Mouse (Mus musculus) layer of hippocampus, adult 2 months (tissue): Measurements from ENCODE around the gene Scaf1. TPM values are rescaled to one million over a fixed set of nuclear protein-coding genes. Genes with fewer than 3 reads are reported as not detected.
A peak's percentile ranks its signal among the peaks of the same experiment; 100 is the strongest.

Experiments
- DNase-seq, 2 experiments: peaks; one replicate each; pipeline ENCODE4 v3.0.0; 2022; ENCODE audit warnings: low spot score in 2 of 2
- H3K27ac ChIP-seq: fragments of 200-600 bp; 2 replicates; pipeline ENCODE4 v1.8.1; 2022
- H3K4me3 ChIP-seq: fragments of 200-600 bp; 2 replicates; pipeline ENCODE4 v1.8.1; 2022; ENCODE audit warnings: mild to moderate bottlenecking
- CTCF ChIP-seq: fragments of 200-600 bp; conservative IDR thresholded peaks from 2 replicates; pipeline ENCODE4 v1.8.1; 2022; ENCODE audit warnings: antibody characterized with exemption, mild to moderate bottlenecking, moderate library complexity
- total RNA-seq, 2 experiments: library from RNA; stranded (reverse); gene quantifications; 2 replicates each; pipeline ENCODE4 v1.2.3; 2021

The Scaf1 gene
- total RNA-seq, 2 experiments from 2014 or later = 166 to 168 TPM

- TF ChIP-seq CTCF = no peak
- no peak overlapping the region for H3K4me3 ChIP-seq
- no peak overlapping the region; the same call in 1 of the 2 replicates for H3K27ac ChIP-seq
- DNase-seq = no peak
Measured at GRCm38 (mm10) chr7:45004546-45004945, 11.6 kb downstream of the Scaf1 start.

GRCm38 (mm10) chr7:45002440-45002839 is 13.7 kb downstream of the Scaf1 start:
- Histone ChIP-seq H3K4me3 (no peak overlapping the region), H3K27ac (peak overlapping the region; percentile 23; the same call in 1 of the 2 replicates)
- TF ChIP-seq CTCF = no peak
- no peak for DNase-seq

- no peak for TF ChIP-seq CTCF
- Histone ChIP-seq H3K4me3 (no peak overlapping the region), H3K27ac (no peak overlapping the region; the same call in 1 of the 2 replicates)
- no peak for DNase-seq
Measured at GRCm38 (mm10) chr7:45000539-45001114, 15.5 kb downstream of the Scaf1 start.

- no peak for DNase-seq
- no peak for TF ChIP-seq CTCF
- Histone ChIP-seq H3K4me3 (no peak overlapping the region), H3K27ac (no peak overlapping the region)
Measured at GRCm38 (mm10) chr7:44999753-45000152, 16.4 kb downstream of the Scaf1 start.

GRCm38 (mm10) chr7:44998501-44998955 is 17.6 kb downstream of the Scaf1 start, which contains the start of gene Bcl2l12:
Bcl2l12 (minus strand) TSS chr7:44998712.
- DNase-seq = no peak
- no peak for TF ChIP-seq CTCF
- Histone ChIP-seq H3K27ac (peak within 1 kb of the TSS; percentile 84), H3K4me3 (peak within 1 kb of the TSS; percentile 65)

- TF ChIP-seq CTCF = no peak
- DNase-seq = no peak
- Histone ChIP-seq H3K27ac (peak overlapping the region; percentile 84), H3K4me3 (peak overlapping the region; percentile 65)
Measured at GRCm38 (mm10) chr7:44997940-44998428, 18.2 kb downstream of the Scaf1 start.

- TF ChIP-seq CTCF = no peak
- Histone ChIP-seq H3K27ac (peak within 1 kb of the TSS; percentile 84), H3K4me3 (peak within 1 kb of the TSS; percentile 65)
- DNase-seq = peak; percentile 95 to 96
Measured at GRCm38 (mm10) chr7:44997231-44997939, 18.8 kb downstream of the Scaf1 start, which contains the start of gene Irf3. Irf3 (plus strand) TSS chr7:44997648.

- no peak for TF ChIP-seq CTCF
- Histone ChIP-seq H3K4me3 (peak overlapping the region; percentile 65), H3K27ac (peak overlapping the region; percentile 84; the same call in 1 of the 2 replicates)
- DNase-seq = no peak
Measured at GRCm38 (mm10) chr7:44996672-44997071, 19.5 kb downstream of the Scaf1 start.

- H3K27ac ChIP-seq = peak overlapping the region; percentile 92
- TF ChIP-seq CTCF = no peak
- peak overlapping the region; percentile 75 for H3K4me3 ChIP-seq
- no peak for DNase-seq
Measured at GRCm38 (mm10) chr7:44986879-44987718, 29.1 kb downstream of the Scaf1 start.

- H3K4me3 ChIP-seq = peak within 1 kb of the TSS; percentile 75
- DNase-seq = peak; percentile 96 to 100
- peak within 1 kb of the TSS; percentile 97 for H3K27ac ChIP-seq
- TF ChIP-seq CTCF = no peak
Measured at GRCm38 (mm10) chr7:44986192-44986878, 29.8 kb downstream of the Scaf1 start, which contains the start of gene Prmt1. Prmt1 (minus strand) TSS chr7:44986568.

- DNase-seq = peak in 1 of 2 experiments; percentile 63
- H3K27ac ChIP-seq = peak overlapping the region; percentile 97
- TF ChIP-seq CTCF = peak; percentile 58
Measured at GRCm38 (mm10) chr7:44985595-44986191, 30.5 kb downstream of the Scaf1 start.

GRCm38 (mm10) chr7:44984833-44985164 is 31.4 kb downstream of the Scaf1 start:
- H3K4me3 ChIP-seq = peak overlapping the region; percentile 62; the same call in 1 of the 2 replicates
- H3K27ac ChIP-seq = no peak overlapping the region; the same call in 1 of the 2 replicates
- no peak for TF ChIP-seq CTCF
- DNase-seq = no peak

More at GRCm38 (mm10) chr7:44985595-44986191, 30.5 kb downstream of the Scaf1 start:
- H3K4me3 ChIP-seq = peak overlapping the region; percentile 62
